ENCODE assay signal across 29 mouse cellular contexts in the genomic region with DNA sequence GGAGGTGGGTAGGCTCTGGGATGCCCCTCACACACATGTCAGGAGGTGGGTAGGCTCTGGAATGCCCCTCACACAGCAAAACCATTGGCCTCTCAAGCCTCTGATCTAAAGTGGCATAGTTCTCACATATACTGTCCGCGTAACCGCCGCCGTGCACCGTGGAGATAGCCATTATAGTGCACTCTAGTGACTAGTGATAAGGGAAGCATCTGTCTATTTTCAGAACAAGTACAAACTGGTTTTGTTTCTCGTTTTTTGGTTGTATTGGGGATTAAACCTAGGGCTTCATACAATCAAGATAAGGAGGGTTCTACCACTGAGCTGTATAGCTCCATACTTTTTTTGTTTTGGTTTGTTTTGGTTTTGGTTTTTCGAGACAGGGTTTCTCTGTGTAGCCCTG. TPM values are rescaled to one million over a fixed set of nuclear protein-coding genes. Genes with fewer than 3 reads are reported as not detected.
DNase-seq lines count a peak whose midpoint lies in the region; ATAC-seq lines count a peak whose summit lies in the region.
"Had no signal": no experiment of that assay in that cellular context is flagged by ENCODE, and none has a peak within 500 bp of the region (broad histone marks: within the 10 kb centered on the region; RNA-seq: fewer than 3 reads in every experiment).

No protein-coding gene starts in this region.

- H3K4me3 ChIP-seq in liver, embryonic 15.5 days (replicated peaks): no peak overlapping the region
- H3K4me3 ChIP-seq in forebrain, embryonic 11.5 days (ENCODE audit: low read depth, low read length): no peak overlapping the region
- H3K4me3 ChIP-seq: embryonic facial prominence, embryonic 13.5 days; forebrain, embryonic 15.5 days; heart, embryonic 12.5 days had no signal

- H3K27ac ChIP-seq in liver, embryonic 15.5 days (replicated peaks): peak overlapping the region; percentile 49
- no peak overlapping the region for H3K27ac ChIP-seq in forebrain, embryonic 11.5 days (ENCODE audit: low read depth, low read length)
- H3K27ac ChIP-seq: embryonic facial prominence, embryonic 13.5 days; forebrain, embryonic 15.5 days; hindbrain, embryonic 14.5 days had no signal

- H3K4me1 ChIP-seq in liver, embryonic 15.5 days (replicated peaks): peaks cover 32% of the 10 kb centered on the region
- no peaks in the 10 kb centered on the region for H3K4me1 ChIP-seq in forebrain, embryonic 11.5 days (replicated peaks; ENCODE audit: control insufficient read depth, insufficient read depth, low read length)
- H3K4me1 ChIP-seq: forebrain, embryonic 15.5 days had no signal

- no peak overlapping the region for H3K9ac ChIP-seq in liver, embryonic 15.5 days
- no peak overlapping the region for H3K9ac ChIP-seq in forebrain, embryonic 11.5 days (ENCODE audit: low read length)
- H3K9ac ChIP-seq: embryonic facial prominence, embryonic 13.5 days; forebrain, embryonic 15.5 days; heart, embryonic 12.5 days; hindbrain, embryonic 14.5 days had no signal

- no peaks in the 10 kb centered on the region for H3K9me3 ChIP-seq in liver, embryonic 15.5 days (replicated peaks)
- H3K9me3 ChIP-seq in forebrain, embryonic 11.5 days (ENCODE audit: control insufficient read depth, low read length): no peaks in the 10 kb centered on the region
- H3K9me3 ChIP-seq: embryonic facial prominence, embryonic 13.5 days; forebrain, embryonic 15.5 days; heart, embryonic 12.5 days had no signal

- DNase-seq in heart, adult 11 months: peak; percentile 76
- no peak for DNase-seq in heart, postnatal 10 days
- no peak for DNase-seq in retina, postnatal 1 day
- DNase-seq in forebrain, embryonic 11.5 days (ENCODE audit: low spot score): no peak
- DNase-seq in cerebellum, adult 9-11 months: no peak
- DNase-seq: adrenal gland, postnatal 14 days; cerebellum, adult 11 months; cerebellum, postnatal 14 days; embryo, embryonic 11 days; heart, postnatal 36 days; kidney, adult 2 months; kidney, postnatal 14 days; lung, postnatal 4 days; midbrain, embryonic 14.5 days; right cerebral cortex, postnatal 14 days had no signal

- intact Hi-C loops in heart, postnatal 10 days (cut with DNase I): no loop called here

- peak overlapping the region; percentile 41 for H3K4me2 ChIP-seq in liver, embryonic 15.5 days
- H3K4me2 ChIP-seq in forebrain, embryonic 11.5 days (ENCODE audit: low read depth, low read length, severe bottlenecking): no peak overlapping the region
- H3K4me2 ChIP-seq: embryonic facial prominence, embryonic 13.5 days; forebrain, embryonic 15.5 days; heart, embryonic 12.5 days; hindbrain, embryonic 14.5 days had no signal

- WGBS in liver, embryonic 15.5 days (ENCODE audit: insufficient replicate concordance): 55% methylated on average over 8 of the region's 8 CpGs
- WGBS in forebrain, embryonic 11.5 days: 94% methylated on average over 8 of the region's 8 CpGs

- peak; percentile 76 for ATAC-seq in erythroid progenitor cell, adult 5-6 weeks (replicated peaks; ENCODE audit: low FRiP score, poor library complexity, severe bottlenecking)
- ATAC-seq in liver, embryonic 15.5 days (ENCODE audit: insufficient read depth): peak; percentile 80
- peak; percentile 82 for ATAC-seq in megakaryocyte progenitor cell, adult 5-6 weeks (replicated peaks; ENCODE audit: poor library complexity)
- no peak for ATAC-seq in forebrain, embryonic 11.5 days (replicated peaks; ENCODE audit: low FRiP score)
- ATAC-seq: forebrain, embryonic 15.5 days had no signal

- no peaks in the 10 kb centered on the region for H3K27me3 ChIP-seq in liver, embryonic 15.5 days
- H3K27me3 ChIP-seq in forebrain, embryonic 11.5 days (ENCODE audit: control insufficient read depth, insufficient read depth, low read length): no peaks in the 10 kb centered on the region
- H3K27me3 ChIP-seq: embryonic facial prominence, embryonic 13.5 days; forebrain, embryonic 15.5 days; heart, embryonic 12.5 days had no signal

- H3K36me3 ChIP-seq in liver, embryonic 15.5 days (replicated peaks): peaks cover 20% of the 10 kb centered on the region
- no peaks in the 10 kb centered on the region; the same call in 1 of the 2 replicates for H3K36me3 ChIP-seq in forebrain, embryonic 11.5 days (ENCODE audit: control insufficient read depth, insufficient read depth, low read length)

RNA-seq across cellular contexts. Expression of a gene that starts 6.7 kb away (rescaled TPM):
- 1 to 10 TPM; 5.2 to 5.3 TPM for total RNA-seq in heart, postnatal 10 days (2021)
- 1.1 and 5.4 TPM in 2 replicates for total RNA-seq in erythroid progenitor cell, adult 5-6 weeks (2015; ENCODE audit: low replicate concordance)
- 0.30 TPM in 1 of 2 replicates, not detected in the other for total RNA-seq in erythroid progenitor cell, adult 5-6 weeks (2017; ENCODE audit: low replicate concordance)
- 4.4 TPM in 2 replicates for polyA plus RNA-seq in liver, embryonic 15.5 days (2015; fragmentation: Nextera tagmentation; extraction: Ambion mirVana)
- total RNA-seq in megakaryocyte progenitor cell, adult 5-6 weeks (2015): 6.3 and 9.0 TPM in 2 replicates
- total RNA-seq in megakaryocyte progenitor cell, adult 5-6 weeks (2017): 3.1 and 4.4 TPM in 2 replicates
- 26.4 and 29.9 TPM in 2 replicates for polyA plus RNA-seq in forebrain, embryonic 11.5 days (2014; fragmentation: Nextera tagmentation; extraction: Ambion mirVana)

RNA-seq across cellular contexts. Expression of a gene that starts 10.9 kb away (rescaled TPM):
- 1 to 10 TPM; 2.1 to 2.9 TPM for total RNA-seq in heart, postnatal 10 days (2021)
- total RNA-seq in erythroid progenitor cell, adult 5-6 weeks (2015; ENCODE audit: low replicate concordance): 2.5 and 7.2 TPM in 2 replicates
- total RNA-seq in erythroid progenitor cell, adult 5-6 weeks (2017; ENCODE audit: low replicate concordance): 1.3 and 2.3 TPM in 2 replicates
- polyA plus RNA-seq in liver, embryonic 15.5 days (2015; fragmentation: Nextera tagmentation; extraction: Ambion mirVana): 4.3 and 5.5 TPM in 2 replicates
- 4.3 and 6.7 TPM in 2 replicates for total RNA-seq in megakaryocyte progenitor cell, adult 5-6 weeks (2015)
- 2.5 and 2.8 TPM in 2 replicates for total RNA-seq in megakaryocyte progenitor cell, adult 5-6 weeks (2017)
- 10.1 and 10.2 TPM in 2 replicates for polyA plus RNA-seq in forebrain, embryonic 11.5 days (2014; fragmentation: Nextera tagmentation; extraction: Ambion mirVana)

RNA-seq across cellular contexts. Expression of a gene that starts 11.1 kb away (rescaled TPM):
- 10 to 100 TPM; 12.6 to 13.4 TPM for total RNA-seq in heart, postnatal 10 days (2021)
- 23.8 and 30.6 TPM in 2 replicates for total RNA-seq in erythroid progenitor cell, adult 5-6 weeks (2015; ENCODE audit: low replicate concordance)
- total RNA-seq in erythroid progenitor cell, adult 5-6 weeks (2017; ENCODE audit: low replicate concordance): 33.6 and 58.4 TPM in 2 replicates
- polyA plus RNA-seq in liver, embryonic 15.5 days (2015; fragmentation: Nextera tagmentation; extraction: Ambion mirVana): 20.3 and 21.3 TPM in 2 replicates
- total RNA-seq in megakaryocyte progenitor cell, adult 5-6 weeks (2015): 13.2 and 14.2 TPM in 2 replicates
- 22.2 and 26.4 TPM in 2 replicates for total RNA-seq in megakaryocyte progenitor cell, adult 5-6 weeks (2017)
- 14.1 and 15.0 TPM in 2 replicates for polyA plus RNA-seq in forebrain, embryonic 11.5 days (2014; fragmentation: Nextera tagmentation; extraction: Ambion mirVana)

RNA-seq across cellular contexts. Expression of a gene that starts 12.5 kb away (rescaled TPM):
- under 1 TPM; 0.55 to 0.69 TPM for total RNA-seq in heart, postnatal 10 days (2021)
- total RNA-seq in erythroid progenitor cell, adult 5-6 weeks (2015; ENCODE audit: low replicate concordance): not detected in 2 replicates
- total RNA-seq in erythroid progenitor cell, adult 5-6 weeks (2017; ENCODE audit: low replicate concordance): not detected in 2 replicates
- not detected in 2 replicates for polyA plus RNA-seq in liver, embryonic 15.5 days (2015; fragmentation: Nextera tagmentation; extraction: Ambion mirVana)
- total RNA-seq in megakaryocyte progenitor cell, adult 5-6 weeks (2015): not detected in 2 replicates
- not detected in 2 replicates for total RNA-seq in megakaryocyte progenitor cell, adult 5-6 weeks (2017)
- not detected in 2 replicates for polyA plus RNA-seq in forebrain, embryonic 11.5 days (2014; fragmentation: Nextera tagmentation; extraction: Ambion mirVana)
- total RNA-seq: adrenal gland, postnatal 14 days; gastrocnemius, adult 8-10 months; granulocyte monocyte progenitor cell, adult 5-6 weeks; left cerebral cortex, adult 18-20 months; left cerebral cortex, postnatal 25 days had no signal
- polyA plus RNA-seq: embryonic facial prominence, embryonic 13.5 days; forebrain, embryonic 15.5 days; heart, embryonic 12.5 days; hindbrain, embryonic 14.5 days; intestine, embryonic 14.5 days; kidney, adult 2 months; lung, embryonic 16.5 days; neural tube, embryonic 11.5 days had no signal

RNA-seq across cellular contexts. Expression of a gene that starts 16.9 kb away (rescaled TPM):
- 100 to 1,000 TPM; 108 to 116 TPM for total RNA-seq in heart, postnatal 10 days (2021)
- total RNA-seq in erythroid progenitor cell, adult 5-6 weeks (2015; ENCODE audit: low replicate concordance): 34.0 and 35.3 TPM in 2 replicates
- 38.9 and 43.0 TPM in 2 replicates for total RNA-seq in erythroid progenitor cell, adult 5-6 weeks (2017; ENCODE audit: low replicate concordance)
- 75.4 and 81.1 TPM in 2 replicates for polyA plus RNA-seq in liver, embryonic 15.5 days (2015; fragmentation: Nextera tagmentation; extraction: Ambion mirVana)
- 69.5 and 69.8 TPM in 2 replicates for total RNA-seq in megakaryocyte progenitor cell, adult 5-6 weeks (2015)
- 71.5 and 77.0 TPM in 2 replicates for total RNA-seq in megakaryocyte progenitor cell, adult 5-6 weeks (2017)
- 82.4 and 83.3 TPM in 2 replicates for polyA plus RNA-seq in forebrain, embryonic 11.5 days (2014; fragmentation: Nextera tagmentation; extraction: Ambion mirVana)
